Mouse (Mus musculus): ENCODE measurements around the gene Snx20. TPM values are rescaled to one million over a fixed set of nuclear protein-coding genes. Genes with fewer than 3 reads are reported as not detected.

Gene Snx20
- polyA plus RNA-seq, 1 experiment from 2014 or later, result 4.0 TPM

DNA sequence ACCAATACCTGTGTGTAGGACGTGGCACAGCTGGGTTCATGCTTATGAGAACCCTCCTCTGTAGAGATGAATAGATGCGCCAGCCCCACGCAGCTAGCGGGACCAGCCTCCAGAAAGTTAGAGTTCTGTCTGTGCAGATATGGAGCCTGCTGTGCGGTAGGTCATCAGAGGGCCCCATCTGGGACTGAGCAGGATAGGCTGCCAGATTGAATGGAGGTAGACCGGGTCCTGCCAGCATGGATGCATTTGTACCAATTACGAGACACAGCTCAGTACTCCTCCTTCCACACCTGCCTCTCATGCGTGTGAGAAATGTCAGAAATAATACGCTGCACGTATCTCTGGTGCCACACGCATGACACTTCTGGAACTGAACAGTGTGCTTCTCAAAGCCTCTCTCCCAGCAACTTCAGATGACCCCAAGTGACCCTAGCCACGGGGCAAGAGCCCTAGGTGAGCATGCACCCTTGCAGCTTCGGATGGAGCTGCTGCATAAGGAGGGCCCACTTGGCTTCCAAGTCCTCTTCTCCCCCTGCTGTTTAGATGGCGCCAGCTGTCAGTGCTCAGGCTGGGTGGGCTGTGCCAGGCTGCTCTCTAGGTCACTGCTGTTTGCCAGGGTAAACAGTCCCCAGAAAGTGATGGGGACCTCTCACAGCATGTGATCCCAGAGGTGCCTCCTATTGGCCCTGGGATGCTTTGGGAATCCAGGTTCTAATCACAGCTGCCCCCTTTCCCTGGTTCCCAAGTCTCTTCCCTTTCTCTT, 57.3 kb downstream of the Snx20 start:
- no peak overlapping the region for H3K4me3 ChIP-seq (ENCODE audit: low read depth, low read length)
- no peaks in the 10 kb centered on the region for H3K36me3 ChIP-seq (ENCODE audit: control insufficient read depth, insufficient read depth)
- H3K27ac ChIP-seq (ENCODE audit: low read length), result no peak overlapping the region
- H3K9me3 ChIP-seq (replicated peaks; ENCODE audit: control insufficient read depth, low read length), result no peaks in the 10 kb centered on the region
- H3K4me2 ChIP-seq (ENCODE audit: low read depth, low read length), result no peak overlapping the region
- H3K27me3 ChIP-seq (ENCODE audit: control insufficient read depth, insufficient read depth, low read depth, low read length), result no peaks in the 10 kb centered on the region
- no peak for ATAC-seq (ENCODE audit: low read depth)
- WGBS (ENCODE audit: insufficient replicate concordance), result 61% methylated on average over 14 of the region's 14 CpGs
- no peak overlapping the region for H3K9ac ChIP-seq (ENCODE audit: low read depth, low read length)
- H3K4me1 ChIP-seq (ENCODE audit: control insufficient read depth, low read depth, low read length), result no peaks in the 10 kb centered on the region

DNA sequence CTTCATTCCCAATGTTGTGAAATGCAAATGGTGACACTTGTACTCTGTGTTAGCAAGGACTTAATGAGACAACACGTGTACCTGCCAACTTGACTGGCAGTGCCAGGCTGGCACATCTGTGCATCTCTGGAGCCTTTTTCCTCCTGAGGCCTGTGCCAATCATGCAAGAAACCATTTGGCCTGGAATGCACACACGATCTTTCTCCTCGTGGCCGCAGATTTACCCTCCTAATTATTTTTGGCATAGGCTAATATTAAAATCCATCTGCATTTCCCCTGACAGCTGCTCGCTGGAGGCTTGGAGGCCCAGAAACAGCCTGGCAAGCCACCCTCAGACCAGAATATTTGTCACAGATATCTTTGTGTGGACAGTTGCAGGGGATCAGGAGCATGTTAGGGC, 58.3 kb downstream of the Snx20 start:
- no peaks in the 10 kb centered on the region for H3K27me3 ChIP-seq (ENCODE audit: control insufficient read depth, insufficient read depth, low read depth, low read length)
- H3K4me2 ChIP-seq (ENCODE audit: low read depth, low read length), result no peak overlapping the region
- H3K27ac ChIP-seq (ENCODE audit: low read length), result no peak overlapping the region
- no peak overlapping the region for H3K9ac ChIP-seq (ENCODE audit: low read depth, low read length)
- H3K36me3 ChIP-seq (ENCODE audit: control insufficient read depth, insufficient read depth), result no peaks in the 10 kb centered on the region
- ATAC-seq (ENCODE audit: low read depth), result no peak
- H3K9me3 ChIP-seq (replicated peaks; ENCODE audit: control insufficient read depth, low read length), result no peaks in the 10 kb centered on the region
- H3K4me3 ChIP-seq (ENCODE audit: low read depth, low read length), result no peak overlapping the region
- H3K4me1 ChIP-seq (ENCODE audit: control insufficient read depth, low read depth, low read length), result no peaks in the 10 kb centered on the region
- WGBS (ENCODE audit: insufficient replicate concordance), result 59% methylated on average over 5 of the region's 5 CpGs

Other genes with a start within 250 kb of the Snx20 start
- 1.5 and 1.9 TPM in 2 replicates for gene Nkd1, start 114.8 kb downstream of the Snx20 start, polyA plus RNA-seq (2015; fragmentation: Nextera tagmentation; extraction: Ambion mirVana)
- 0.05 and 0.12 TPM in 2 replicates for gene Nod2, start 11.2 kb upstream of the Snx20 start, polyA plus RNA-seq (2015; fragmentation: Nextera tagmentation; extraction: Ambion mirVana)
- gene Cyld, start 60.9 kb upstream of the Snx20 start, polyA plus RNA-seq (2015; fragmentation: Nextera tagmentation; extraction: Ambion mirVana), result 5.9 and 6.5 TPM in 2 replicates